Mouse (Mus musculus): ENCODE measurements around the gene Bloc1s3.

- TF ChIP-seq ELF1 (IDR thresholded peaks at IDR 0.05; ENCODE audit: low read depth, low read length) (peak; percentile 94), E2F4 (IDR thresholded peaks at IDR 0.05; ENCODE audit: insufficient replicate concordance, low read depth, low read length) (no peak), CHD2 (IDR thresholded peaks at IDR 0.05; ENCODE audit: low read length) (peak; percentile 86), MXI1 (IDR thresholded peaks at IDR 0.05; ENCODE audit: low read depth, low read length) (peak; percentile 69; the same call in 1 of the 2 replicates), POLR2A (IDR thresholded peaks at IDR 0.05; ENCODE audit: low read depth, low read length) (peak; percentile 81), PAX5 (IDR thresholded peaks at IDR 0.05; ENCODE audit: low read length) (no peak), CTCF (conservative IDR thresholded peaks at IDR 0.05 in 1 of 2, IDR thresholded peaks at IDR 0.05 in 1 of 2; ENCODE audit: low read depth in 2 of 2, low read length in 2 of 2) (no peak), USF2 (conservative IDR thresholded peaks at IDR 0.05; ENCODE audit: low read depth, low read length) (peak; percentile 97), KAT2A (IDR thresholded peaks at IDR 0.05; ENCODE audit: insufficient replicate concordance, low read length) (peak; percentile 74; the same call in 1 of the 2 replicates), RCOR1 (conservative IDR thresholded peaks at IDR 0.05; ENCODE audit: low read depth, low read length) (no peak), SIN3A (IDR thresholded peaks at IDR 0.05; ENCODE audit: low read length) (peak; percentile 90), USF1 (IDR thresholded peaks at IDR 0.05; ENCODE audit: low read depth, low read length) (peak; percentile 97), EP300 (IDR thresholded peaks at IDR 0.05; ENCODE audit: low read length) (no peak)
Observed at GRCm38 (mm10) chr7:19508150-19508923, at the start of gene Bloc1s3, which contains the start of gene Trappc6a.

Data from CH12.LX (cell line).